Mouse (Mus musculus): ENCODE results near the gene Calhm2.
"Not testable (repeated sequence)": the region's sequence is repeated elsewhere in the genome, so short reads cannot be mapped to it uniquely, and the experiment has no call there.

Calhm2 gene

GRCm38 (mm10) chr19:47149854-47150253 lies 11.8 kb upstream of the Calhm2 start:
- DNase-seq: no peak

- DNase-seq: no peak
Measured at GRCm38 (mm10) chr19:47148267-47148847, 10.3 kb upstream of the Calhm2 start.

GRCm38 (mm10) chr19:47144154-47144553 lies 6.1 kb upstream of the Calhm2 start, which contains the start of gene Calhm1:
Gene Calhm1, minus strand, starts transcription at chr19:47144254.
- DNase-seq: no peak

- no peak for DNase-seq
Measured at GRCm38 (mm10) chr19:47142438-47142837, 4.3 kb upstream of the Calhm2 start.

GRCm38 (mm10) chr19:47139611-47140010 lies 1.5 kb upstream of the Calhm2 start:
- not testable (repeated sequence) for DNase-seq

GRCm38 (mm10) chr19:47137051-47137581 lies 978 bp downstream of the Calhm2 start:
- peak; percentile 37 to 44 for DNase-seq

GRCm38 (mm10) chr19:47136170-47136569 lies 1.9 kb downstream of the Calhm2 start:
- no peak for DNase-seq

- DNase-seq: no peak
Measured at GRCm38 (mm10) chr19:47135568-47135967, 2.5 kb downstream of the Calhm2 start.

GRCm38 (mm10) chr19:47133161-47133560 lies 4.9 kb downstream of the Calhm2 start:
- no peak for DNase-seq

GRCm38 (mm10) chr19:47130551-47131125 lies 7.5 kb downstream of the Calhm2 start:
- DNase-seq: no peak

GRCm38 (mm10) chr19:47128835-47129234 lies 9.3 kb downstream of the Calhm2 start:
- DNase-seq: no peak

- DNase-seq: no peak
Measured at GRCm38 (mm10) chr19:47128164-47128563, 9.9 kb downstream of the Calhm2 start.

- DNase-seq: peak; percentile 37 to 66
Measured at GRCm38 (mm10) chr19:47122802-47123201, 15.3 kb downstream of the Calhm2 start.

- DNase-seq: peak; percentile 34 to 48
Measured at GRCm38 (mm10) chr19:47121054-47121453, 17.0 kb downstream of the Calhm2 start.

GRCm38 (mm10) chr19:47118634-47119033 lies 19.5 kb downstream of the Calhm2 start:
- DNase-seq: no peak

- DNase-seq: no peak
Measured at GRCm38 (mm10) chr19:47104641-47105271, 33.3 kb downstream of the Calhm2 start.

- no peak for DNase-seq
Measured at GRCm38 (mm10) chr19:47101080-47101479, 37.0 kb downstream of the Calhm2 start.

GRCm38 (mm10) chr19:47090550-47091156 lies 47.4 kb downstream of the Calhm2 start, which contains the start of the genes Usmg5 and Pdcd11:
Gene Usmg5, minus strand, starts transcription at chr19:47090647.
Gene Pdcd11, plus strand, starts transcription at chr19:47090768.
- DNase-seq: peak; percentile 98 to 99

- peak; percentile 9 to 12 for DNase-seq
Measured at GRCm38 (mm10) chr19:47089718-47090525, 48.2 kb downstream of the Calhm2 start.

GRCm38 (mm10) chr19:47088226-47088625 lies 49.9 kb downstream of the Calhm2 start:
- DNase-seq: no peak

- DNase-seq: peak; percentile 79 to 80
Measured at GRCm38 (mm10) chr19:47067924-47068611, 70.0 kb downstream of the Calhm2 start.

Measured in cerebellum, postnatal 14 days (tissue).